Mouse (Mus musculus) small intestine, adult 2 months (tissue): ENCODE measurements around the gene Gm11172. TPM values are rescaled to one million over a fixed set of nuclear protein-coding genes. Genes with fewer than 3 reads are reported as not detected.

Source experiments
- H3K27ac ChIP-seq: fragments of 200-500 bp; 2 replicates; pipeline ENCODE4 v1.5.1; 2012; ENCODE audit warnings: low read depth, low read length, control low read depth, inconsistent platforms; ENCODE audit not compliant: insufficient read depth
- H3K27me3 ChIP-seq: fragments of 200-500 bp; 2 replicates; pipeline ENCODE4 v1.6.1; 2012; ENCODE audit warnings: mild to moderate bottlenecking, moderate library complexity, low read length, inconsistent platforms; ENCODE audit not compliant: control insufficient read depth, insufficient read depth
- H3K36me3 ChIP-seq: fragments of 200-500 bp; 2 replicates; pipeline ENCODE4 v1.6.1; 2012; ENCODE audit warnings: mild to moderate bottlenecking, low read length, control low read depth, inconsistent platforms; ENCODE audit not compliant: control insufficient read depth, insufficient read depth
- H3K4me1 ChIP-seq: fragments of 200-500 bp; 2 replicates; pipeline ENCODE4 v1.6.1; 2012; ENCODE audit warnings: low read length, inconsistent platforms, mixed read lengths; ENCODE audit not compliant: control insufficient read depth, insufficient read depth, insufficient read length
- H3K4me3 ChIP-seq: fragments of 200-500 bp; 2 replicates; pipeline ENCODE4 v1.5.1; 2012; ENCODE audit warnings: low read depth, mild to moderate bottlenecking, control low read depth, inconsistent platforms, low read length, moderate library complexity
- CTCF ChIP-seq: fragments of 200-500 bp; IDR thresholded peaks from 2 replicates; pipeline ENCODE4 v1.5.1; 2012; ENCODE audit warnings: low read depth, mild to moderate bottlenecking, control low read depth, inconsistent platforms, low read length, moderate library complexity, mixed read lengths; ENCODE audit not compliant: insufficient replicate concordance, insufficient read length; ENCODE audit errors: extremely low read depth
- POLR2A ChIP-seq: fragments of 200-500 bp; IDR thresholded peaks from 2 replicates; pipeline ENCODE4 v1.6.1; 2012; ENCODE audit warnings: low read depth, mild to moderate bottlenecking, control low read depth, inconsistent platforms, low read length, moderate library complexity
- WGBS: fragments of 180-500 bp; shearing (Covaris S2); methylation state at CpG from one replicate; pipeline ENCODE4 v1.1.7; 2018; 5-methylcytosine and 5-hydroxymethylcytosine counted together
- polyA plus RNA-seq: library from polyadenylated mRNA; depleted of rRNA; stranded (reverse); fragments of >200 nt; gene quantifications from 2 replicates; pipeline ENCODE4 v1.2.3, GENCODE M21; 2012

Gene Gm11172
- polyA plus RNA-seq, 1 experiment = not detected

GRCm38 (mm10) chr16:10782377-10783151 lies 30.2 kb upstream of the Gm11172 start:
- peak overlapping the region; percentile 33 for H3K4me3 ChIP-seq
- H3K27ac ChIP-seq = no peak overlapping the region
- WGBS = 77% methylated on average over 6 of the region's 6 CpGs
- TF ChIP-seq CTCF = no peak
- TF ChIP-seq POLR2A = no peak
- peaks cover 6% of the 10 kb centered on the region for H3K36me3 ChIP-seq
- no peaks in the 10 kb centered on the region for H3K27me3 ChIP-seq
- H3K4me1 ChIP-seq = peaks cover 22% of the 10 kb centered on the region

DNA sequence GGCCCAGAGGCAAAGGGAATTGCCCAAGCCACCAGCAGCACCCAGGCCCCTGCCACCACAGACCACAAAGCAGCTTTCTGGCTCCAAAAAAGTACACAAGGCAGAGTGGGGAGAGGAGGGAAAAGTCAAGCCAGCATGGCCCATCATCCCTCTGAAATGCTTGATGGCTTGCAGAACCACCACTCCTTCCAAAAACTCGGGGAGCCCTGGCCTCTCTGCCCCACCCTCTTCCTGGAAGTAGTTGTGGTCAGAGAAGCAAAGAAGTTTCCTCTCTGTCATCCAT lies 29.6 kb upstream of the Gm11172 start:
- peaks cover 6% of the 10 kb centered on the region for H3K36me3 ChIP-seq
- no peak overlapping the region for H3K27ac ChIP-seq
- H3K27me3 ChIP-seq = no peaks in the 10 kb centered on the region
- H3K4me1 ChIP-seq = peaks cover 22% of the 10 kb centered on the region
- no peak for TF ChIP-seq POLR2A
- no peak for TF ChIP-seq CTCF
- 31% methylated on average over 1 of the region's 1 CpGs for WGBS
- H3K4me3 ChIP-seq = peak overlapping the region; percentile 33

DNA sequence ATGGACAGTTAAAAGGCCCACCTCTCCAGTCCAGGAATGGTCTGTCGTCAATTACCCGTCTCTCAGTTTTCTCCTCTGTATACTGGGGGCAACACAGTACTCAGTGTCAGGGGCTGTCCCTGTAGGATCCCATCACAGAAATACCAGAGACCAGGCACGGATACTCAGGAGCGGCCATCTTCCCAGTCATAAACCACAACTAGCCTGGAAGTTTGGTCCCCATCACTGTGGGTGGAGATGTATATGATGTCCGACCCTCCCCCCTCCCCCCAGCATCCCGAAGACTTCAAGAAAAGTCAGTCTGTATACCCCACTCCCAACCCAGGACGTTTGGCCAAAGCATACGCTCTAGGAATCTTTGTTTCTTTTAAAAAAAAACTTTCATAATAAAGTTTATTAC lies 29.3 kb upstream of the Gm11172 start:
- 80% methylated on average over 8 of the region's 8 CpGs for WGBS
- H3K4me3 ChIP-seq = peak overlapping the region; percentile 33
- peaks cover 6% of the 10 kb centered on the region for H3K36me3 ChIP-seq
- H3K27me3 ChIP-seq = no peaks in the 10 kb centered on the region
- H3K4me1 ChIP-seq = peaks cover 24% of the 10 kb centered on the region
- H3K27ac ChIP-seq = no peak overlapping the region
- TF ChIP-seq POLR2A (no peak), CTCF (no peak)

DNA sequence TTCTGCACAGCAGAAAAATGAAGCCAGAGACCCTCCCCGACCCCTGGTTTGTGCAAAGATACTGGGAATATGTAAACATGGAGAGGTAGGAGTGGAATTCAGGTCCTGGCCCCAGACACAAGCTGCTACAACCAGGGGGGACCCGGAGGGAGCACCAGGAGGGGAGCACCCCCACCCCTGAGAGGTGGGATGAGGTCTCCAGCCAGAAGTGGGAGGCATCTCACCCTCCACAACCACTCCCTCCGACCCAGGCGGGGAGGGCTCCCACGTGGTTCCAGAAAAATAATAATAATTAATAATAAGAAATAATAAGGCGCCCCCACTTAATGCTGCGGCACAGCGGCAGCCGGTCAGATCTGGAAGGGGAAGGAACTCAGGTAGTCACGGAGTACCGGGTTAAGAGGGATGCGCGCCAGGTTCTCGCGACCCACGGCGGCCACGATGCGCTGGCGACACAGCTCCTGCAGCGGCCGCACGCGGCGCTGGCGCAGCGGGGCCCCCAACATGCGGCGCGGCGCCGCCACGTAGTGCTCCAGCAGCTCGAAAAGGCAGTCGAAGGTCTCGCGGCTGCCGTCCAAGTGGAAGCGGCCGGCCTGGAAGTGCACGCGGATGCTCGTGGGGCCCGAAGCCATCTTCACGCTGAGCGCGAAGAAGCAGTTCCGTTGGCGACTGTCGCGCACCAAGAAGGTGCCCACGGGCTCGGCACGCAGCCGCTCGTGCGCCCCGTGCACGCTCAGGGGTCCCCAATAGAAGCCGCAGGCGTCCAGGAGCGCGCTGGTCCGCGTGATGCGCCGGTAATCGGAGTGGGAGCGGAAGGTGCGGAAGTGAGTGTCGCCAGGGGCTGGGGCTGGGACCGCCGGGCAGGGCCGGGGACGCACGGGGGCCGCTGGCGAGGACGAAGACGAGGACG lies 28.6 kb upstream of the Gm11172 start:
- Histone ChIP-seq H3K27ac (peak overlapping the region; percentile 13; the same call in 1 of the 2 replicates), H3K36me3 (peaks cover 6% of the 10 kb centered on the region), H3K27me3 (no peaks in the 10 kb centered on the region), H3K4me1 (peaks cover 24% of the 10 kb centered on the region), H3K4me3 (peak overlapping the region; percentile 75)
- WGBS = 3% methylated on average over 81 of the region's 81 CpGs
- no peak for TF ChIP-seq POLR2A
- no peak for TF ChIP-seq CTCF

GRCm38 (mm10) chr16:10784793-10785370 lies 27.8 kb upstream of the Gm11172 start:
- peaks cover 6% of the 10 kb centered on the region for H3K36me3 ChIP-seq
- under 1% methylated on average over 55 of the region's 55 CpGs for WGBS
- TF ChIP-seq POLR2A (no peak), CTCF (peak; percentile 73)
- H3K4me1 ChIP-seq = peaks cover 24% of the 10 kb centered on the region
- H3K27ac ChIP-seq = peak overlapping the region; percentile 59
- peak overlapping the region; percentile 75 for H3K4me3 ChIP-seq
- H3K27me3 ChIP-seq = no peaks in the 10 kb centered on the region

GRCm38 (mm10) chr16:10785371-10786231 lies 27.1 kb upstream of the Gm11172 start, which contains the start of gene Socs1:
Socs1 (minus strand) TSS chr16:10785536.
- peaks cover 6% of the 10 kb centered on the region for H3K36me3 ChIP-seq
- WGBS = under 1% methylated on average over 59 of the region's 59 CpGs
- peak within 1 kb of the TSS; percentile 98 for H3K27ac ChIP-seq
- peak within 1 kb of the TSS; percentile 75 for H3K4me3 ChIP-seq
- peaks cover 24% of the 10 kb centered on the region for H3K4me1 ChIP-seq
- H3K27me3 ChIP-seq = no peaks in the 10 kb centered on the region
- TF ChIP-seq CTCF (no peak), POLR2A (peak; percentile 99)
